Mouse (Mus musculus) monocyte, adult 59 days (primary cell): ENCODE measurements around the gene Rere. TPM values are rescaled to one million over a fixed set of nuclear protein-coding genes. Genes with fewer than 3 reads are reported as not detected.

Source experiments
- total RNA-seq, 2 experiments: library from RNA; stranded (reverse); gene quantifications; one replicate each; pipeline ENCODE4 v1.2.4; 2023

Gene Rere
- 100 to 1,000 TPM; 136 to 163 TPM for total RNA-seq

GRCm38 (mm10) chr4:150281018-150281761 is at the start of gene Rere:
Rere (plus strand) TSS chr4:150281646.

GRCm38 (mm10) chr4:150236521-150237481 is 44.6 kb upstream of the Rere start, which contains the start of gene Eno1:
Eno1 (plus strand) TSS chr4:150236721.

GRCm38 (mm10) chr4:150651390-150652277 is 370.2 kb downstream of the Rere start, which contains the start of gene Slc45a1:
Slc45a1 (minus strand) TSS chr4:150652174.

Other genes with a start within 250 kb of the Rere start
- 1 to 10 TPM; 3.1 to 3.5 TPM for gene Gpr157, start 194.3 kb upstream of the Rere start, total RNA-seq
- gene Slc2a5, start 162.4 kb upstream of the Rere start, total RNA-seq, result not detected
- gene Slc2a7, start 132.7 kb upstream of the Rere start, total RNA-seq, result not detected
- gene Car6, start 80.3 kb upstream of the Rere start, total RNA-seq, result under 1 TPM in 1 of 2 experiments, not detected in 1; 0.79 TPM
- gene Eno1, start 44.9 kb upstream of the Rere start, total RNA-seq, result 100 to 1,000 TPM; 254 to 332 TPM